Mouse (Mus musculus) heart, embryonic 11.5 days (tissue): ENCODE results near the gene Tgif2. TPM values are rescaled to one million over a fixed set of nuclear protein-coding genes. Genes with fewer than 3 reads are reported as not detected.
"Not testable (repeated sequence)": the region's sequence is repeated elsewhere in the genome, so short reads cannot be mapped to it uniquely, and the experiment has no call there.

Experiments used
- ATAC-seq: fragments of 200-750 bp; cut with Nextera tagmentation; replicated peaks from 2 replicates; pipeline ENCODE4 v1.8.0; 2017; ENCODE audit warnings: moderate library complexity; ENCODE audit not compliant: insufficient number of reproducible peaks, low FRiP score, low TSS enrichment
- H3K27ac ChIP-seq: fragments of 300-500 bp; sonication (generic); 2 replicates; pipeline ENCODE4 v1.5.1; 2014; ENCODE audit warnings: mild to moderate bottlenecking, low read depth, low read length
- H3K27me3 ChIP-seq: fragments of 300-500 bp; sonication (generic); 2 replicates; pipeline ENCODE4 v1.6.1; 2014; ENCODE audit warnings: mild to moderate bottlenecking, low read length, mixed read lengths; ENCODE audit not compliant: control insufficient read depth, insufficient read depth
- H3K36me3 ChIP-seq: fragments of 300-500 bp; sonication (generic); 2 replicates; pipeline ENCODE4 v1.6.1; 2014; ENCODE audit warnings: mild to moderate bottlenecking, low read length, moderate library complexity, mixed read lengths; ENCODE audit not compliant: control insufficient read depth, insufficient read depth
- H3K4me1 ChIP-seq: fragments of 300-500 bp; sonication (generic); 2 replicates; pipeline ENCODE4 v1.6.1; 2014; ENCODE audit warnings: low read length; ENCODE audit not compliant: control insufficient read depth, insufficient read depth
- H3K4me2 ChIP-seq: fragments of 300-500 bp; sonication (generic); 2 replicates; pipeline ENCODE4 v1.6.1; 2014; ENCODE audit warnings: mild to moderate bottlenecking, moderate library complexity
- H3K4me3 ChIP-seq: fragments of 300-500 bp; sonication (generic); 2 replicates; pipeline ENCODE4 v1.5.1; 2014; ENCODE audit warnings: low read depth, low read length
- H3K9ac ChIP-seq: fragments of 300-500 bp; sonication (generic); 2 replicates; pipeline ENCODE4 v1.6.1; 2014; ENCODE audit warnings: mild to moderate bottlenecking, low read depth, low read length, moderate library complexity
- H3K9me3 ChIP-seq: fragments of 300-500 bp; sonication (generic); replicated peaks from 2 replicates; pipeline ENCODE4 v1.6.1; 2016; ENCODE audit warnings: low read length; ENCODE audit not compliant: control insufficient read depth
- WGBS: fragments of 180-500 bp; shearing (Covaris S2); extraction: QIAGEN DNeasy Blood & Tissue Kit; methylation state at CpG from one replicate; pipeline ENCODE4 v1.1.7; 2014; ENCODE audit not compliant: insufficient replicate concordance; 5-methylcytosine and 5-hydroxymethylcytosine counted together
- polyA plus RNA-seq: library from polyadenylated mRNA; unstranded; fragments of >200 nt; fragmentation: Nextera tagmentation; extraction: Ambion mirVana; gene quantifications from 2 replicates; pipeline ENCODE4 v1.2.1, GENCODE M21; 2014

Tgif2 gene
- polyA plus RNA-seq, 1 experiment from 2014 or later = 42.7 TPM

DNA sequence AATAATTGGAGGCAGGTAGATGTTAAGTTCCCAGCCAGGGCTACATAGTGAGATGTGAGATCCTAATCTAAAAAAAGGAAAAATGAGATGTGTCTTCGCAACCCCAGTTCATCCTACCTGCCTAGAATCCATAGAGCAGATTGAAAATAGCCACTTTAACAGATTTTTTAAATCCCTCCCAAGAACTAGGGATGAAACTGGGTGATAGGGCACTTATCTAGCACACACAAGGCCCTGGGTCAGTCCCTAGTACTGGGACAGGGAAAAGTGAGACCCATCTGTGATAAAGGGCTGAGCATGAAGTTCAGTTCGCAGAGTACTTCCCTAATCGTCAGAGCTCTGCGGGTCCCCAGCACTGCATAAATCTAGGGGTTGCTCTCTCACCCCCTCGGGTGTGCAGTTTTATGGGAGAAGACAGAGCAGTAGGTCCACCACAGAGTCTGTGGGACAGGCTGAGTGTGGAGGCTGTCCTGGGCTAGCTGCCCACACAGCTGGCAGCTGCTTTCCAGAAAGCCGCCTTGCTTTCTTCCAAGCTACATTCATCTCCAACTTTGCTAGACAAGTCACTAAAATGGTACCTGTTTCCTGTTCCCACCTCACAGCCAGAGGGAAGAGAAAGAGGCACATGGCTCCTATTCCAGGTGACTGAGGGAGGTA is 8.8 kb downstream of the Tgif2 start:
- no peak overlapping the region for H3K4me3 ChIP-seq
- peaks cover 23% of the 10 kb centered on the region for H3K36me3 ChIP-seq
- ATAC-seq = no peak
- H3K9me3 ChIP-seq = no peaks in the 10 kb centered on the region
- no peak overlapping the region for H3K4me2 ChIP-seq
- H3K9ac ChIP-seq = no peak overlapping the region
- peaks cover 13% of the 10 kb centered on the region for H3K4me1 ChIP-seq
- 87% methylated on average over 6 of the region's 6 CpGs for WGBS
- H3K27ac ChIP-seq = no peak overlapping the region
- H3K27me3 ChIP-seq = no peaks in the 10 kb centered on the region

- no peak overlapping the region for H3K9ac ChIP-seq
- H3K4me1 ChIP-seq = no peaks in the 10 kb centered on the region
- H3K36me3 ChIP-seq = peaks cover 23% of the 10 kb centered on the region
- no peak overlapping the region for H3K4me3 ChIP-seq
- H3K4me2 ChIP-seq = no peak overlapping the region
- no peaks in the 10 kb centered on the region for H3K27me3 ChIP-seq
- no peaks in the 10 kb centered on the region for H3K9me3 ChIP-seq
- H3K27ac ChIP-seq = no peak overlapping the region
- no peak for ATAC-seq
- whole genome bisulfite sequencing = 88% methylated on average over 5 of the region's 5 CpGs
Observed at GRCm38 (mm10) chr2:156850505-156850904, 10.7 kb downstream of the Tgif2 start.

- not testable (repeated sequence) for H3K27ac ChIP-seq, H3K9ac ChIP-seq, ATAC-seq, H3K9me3 ChIP-seq, H3K27me3 ChIP-seq, H3K4me3 ChIP-seq, H3K4me2 ChIP-seq
- 88% methylated on average over 8 of the region's 13 CpGs for WGBS
- peaks cover 13% of the 10 kb centered on the region; the same call in 1 of the 2 replicates for H3K4me1 ChIP-seq
- H3K36me3 ChIP-seq = peaks cover 22% of the 10 kb centered on the region
Observed at GRCm38 (mm10) chr2:156853584-156853983, 13.8 kb downstream of the Tgif2 start.

DNA sequence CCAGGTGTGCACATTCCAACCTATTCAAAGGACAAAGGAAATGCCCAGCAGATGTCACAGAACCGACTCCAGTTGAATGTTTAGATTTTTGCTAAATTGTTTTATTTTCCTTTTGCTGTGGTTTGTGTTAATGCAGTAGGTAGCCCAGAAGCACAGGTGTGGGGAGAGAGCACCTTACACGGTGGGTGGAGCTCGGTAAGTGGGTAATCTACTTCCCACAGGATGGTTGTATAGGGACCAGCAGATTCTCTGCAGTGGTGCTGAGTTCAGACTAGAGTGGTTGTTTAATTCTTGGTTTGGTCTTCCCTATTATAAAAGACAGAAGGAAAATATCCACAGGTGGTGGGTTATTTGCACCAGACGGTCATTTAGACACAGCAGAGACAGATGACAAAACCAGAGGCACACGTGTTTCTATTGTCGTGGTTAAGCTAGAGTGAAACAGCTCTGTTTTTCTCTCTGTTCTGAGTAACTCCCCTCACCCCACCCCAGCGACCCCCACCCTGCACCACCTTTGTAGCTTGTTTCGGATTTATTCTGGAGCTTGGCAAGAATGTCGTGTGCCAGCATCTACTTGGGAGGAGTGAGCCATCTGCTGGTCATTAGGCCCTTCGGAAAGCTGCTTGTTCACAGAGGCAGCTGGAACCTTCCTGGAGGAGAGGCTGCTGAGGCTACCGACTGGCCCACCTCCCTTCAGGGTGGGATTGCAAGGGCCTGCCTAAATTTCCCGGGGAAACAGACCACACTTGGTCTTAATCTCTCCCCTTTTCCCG is 14.4 kb downstream of the Tgif2 start:
- not testable (repeated sequence) for H3K9ac ChIP-seq, H3K27me3 ChIP-seq, H3K27ac ChIP-seq, H3K4me3 ChIP-seq, H3K4me2 ChIP-seq, ATAC-seq, H3K9me3 ChIP-seq
- 64% methylated on average over 13 of the region's 13 CpGs for WGBS
- peaks cover 13% of the 10 kb centered on the region; the same call in 1 of the 2 replicates for H3K4me1 ChIP-seq
- H3K36me3 ChIP-seq = peaks cover 22% of the 10 kb centered on the region

GRCm38 (mm10) chr2:156856311-156856710 is 16.5 kb downstream of the Tgif2 start:
- WGBS = 85% methylated on average over 1 of the region's 1 CpGs
- Histone ChIP-seq H3K27me3 (no peaks in the 10 kb centered on the region), H3K4me2 (no peak overlapping the region), H3K4me1 (peaks cover 13% of the 10 kb centered on the region; the same call in 1 of the 2 replicates), H3K36me3 (peaks cover 10% of the 10 kb centered on the region; the same call in 1 of the 2 replicates), H3K4me3 (no peak overlapping the region), H3K27ac (no peak overlapping the region), H3K9me3 (no peaks in the 10 kb centered on the region), H3K9ac (no peak overlapping the region)
- no peak for ATAC-seq

DNA sequence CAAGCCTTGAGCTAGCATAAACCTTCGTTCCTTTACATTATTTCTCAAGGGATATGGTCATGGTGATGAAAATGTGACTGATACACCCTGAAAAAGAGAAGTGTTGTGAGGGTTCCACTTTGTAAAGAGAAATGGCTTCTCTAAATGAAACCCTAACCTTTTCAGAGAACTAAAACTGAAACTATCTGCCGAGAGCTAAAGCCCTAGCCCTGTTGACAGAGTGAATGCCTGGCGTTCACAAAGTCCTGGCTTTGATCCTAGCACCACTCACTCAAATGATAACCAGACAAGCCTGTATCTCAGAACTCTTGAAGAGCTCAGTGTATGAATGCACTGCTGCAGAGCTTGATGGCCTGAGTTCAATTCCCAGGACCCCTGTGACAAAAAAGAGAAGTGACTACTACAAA is 17.6 kb downstream of the Tgif2 start:
- Histone ChIP-seq H3K4me3 (no peak overlapping the region), H3K4me1 (peaks cover 13% of the 10 kb centered on the region; the same call in 1 of the 2 replicates), H3K27ac (no peak overlapping the region; the same call in 1 of the 2 replicates), H3K4me2 (peak overlapping the region; percentile 49), H3K9me3 (no peaks in the 10 kb centered on the region), H3K27me3 (no peaks in the 10 kb centered on the region), H3K36me3 (peaks cover 7% of the 10 kb centered on the region; the same call in 1 of the 2 replicates), H3K9ac (no peak overlapping the region)
- no peak for ATAC-seq
- 38% methylated on average over 3 of the region's 3 CpGs for WGBS

DNA sequence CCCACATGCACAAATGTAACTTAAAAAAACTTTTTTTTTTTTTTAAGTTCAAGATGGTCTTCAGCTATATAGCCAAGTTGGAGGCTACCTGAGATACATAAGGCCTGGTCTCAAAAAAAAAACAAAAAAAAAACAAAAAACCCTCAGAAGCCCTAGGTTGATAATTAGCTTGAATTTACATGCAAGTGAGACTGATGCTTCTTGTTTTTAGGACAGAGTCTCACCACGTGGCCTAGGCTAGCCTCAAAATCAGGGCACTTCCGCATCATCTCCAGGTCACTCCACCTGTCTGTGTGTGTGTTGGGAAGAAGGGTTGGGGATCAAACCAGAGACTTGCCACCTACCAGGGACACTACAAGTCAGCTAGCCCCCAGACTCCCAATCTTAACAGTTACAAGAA is 18.0 kb downstream of the Tgif2 start, which contains the start of gene 4930518I15Rik:
Gene 4930518I15Rik, minus strand, starts transcription at position 112 of the 400 bp plus-strand sequence.
- Histone ChIP-seq H3K27me3 (no peaks in the 10 kb centered on the region), H3K36me3 (peaks cover 7% of the 10 kb centered on the region; the same call in 1 of the 2 replicates), H3K27ac (no peak within 1 kb of the TSS; the same call in 1 of the 2 replicates), H3K9me3 (no peaks in the 10 kb centered on the region), H3K9ac (no peak within 1 kb of the TSS), H3K4me3 (no peak within 1 kb of the TSS), H3K4me1 (peaks cover 13% of the 10 kb centered on the region; the same call in 1 of the 2 replicates), H3K4me2 (peak within 1 kb of the TSS; percentile 49)
- no peak for ATAC-seq
- 84% methylated on average over 2 of the region's 2 CpGs for WGBS

GRCm38 (mm10) chr2:156858671-156859070 is 18.9 kb downstream of the Tgif2 start:
- Histone ChIP-seq H3K4me1 (peaks cover 13% of the 10 kb centered on the region; the same call in 1 of the 2 replicates), H3K4me2 (no peak overlapping the region), H3K27ac (no peak overlapping the region), H3K36me3 (peaks cover 7% of the 10 kb centered on the region; the same call in 1 of the 2 replicates), H3K4me3 (no peak overlapping the region), H3K9ac (no peak overlapping the region), H3K27me3 (no peaks in the 10 kb centered on the region), H3K9me3 (no peaks in the 10 kb centered on the region)
- 84% methylated on average over 7 of the region's 7 CpGs for WGBS
- ATAC-seq = no peak
